Mouse (Mus musculus) CH12.LX (cell line): ENCODE results near the gene Asic2. TPM values are rescaled to one million over a fixed set of nuclear protein-coding genes. Genes with fewer than 3 reads are reported as not detected.

Experiments used
- DNase-seq: peaks from one replicate; pipeline ENCODE4 v3.0.0-alpha.2; 2013; ENCODE audit errors: extremely low read depth
- H3K27ac ChIP-seq: 2 replicates; pipeline ENCODE4 v1.5.1; 2012; ENCODE audit warnings: low read depth, mild to moderate bottlenecking, control low read depth, moderate library complexity; ENCODE audit not compliant: insufficient read depth
- H3K27me3 ChIP-seq: replicated peaks from 2 replicates; pipeline ENCODE3; 2012; ENCODE audit warnings: inconsistent platforms
- H3K36me3 ChIP-seq, 2 experiments: replicated peaks in 1 of 2; 2 replicates each; pipeline versions ENCODE3 to v1.6.1; 2012; ENCODE audit warnings: inconsistent platforms in 1 of 2, low read length in 1 of 2, mild to moderate bottlenecking in 1 of 2, mixed read lengths in 1 of 2, moderate library complexity in 1 of 2; ENCODE audit not compliant: control insufficient read depth in 1 of 2, insufficient read depth in 1 of 2
- H3K4me1 ChIP-seq, 2 experiments: 2 replicates each; pipeline ENCODE4 v1.6.1; 2012; ENCODE audit warnings: inconsistent platforms in 1 of 2, moderate library complexity in 1 of 2; ENCODE audit not compliant: insufficient read depth in 2 of 2, control insufficient read depth in 1 of 2
- H3K4me2 ChIP-seq: 2 replicates; pipeline ENCODE4 v1.6.1; 2012; ENCODE audit warnings: low read depth, mild to moderate bottlenecking, control low read depth; ENCODE audit not compliant: poor library complexity, insufficient read depth, severe bottlenecking
- H3K4me3 ChIP-seq, 3 experiments: fragments of 150-350 bp in 1 of 3; sonication (generic) in 1 of 3; replicated peaks in 1 of 3; 2 replicates each; pipeline versions ENCODE3 to v1.5.1; 2011 to 2012; ENCODE audit warnings: low read depth in 2 of 3, low read length in 2 of 3, mild to moderate bottlenecking in 2 of 3, moderate library complexity in 2 of 3, control low read depth in 1 of 3, improper control_type of control experiment in 1 of 3, inconsistent platforms in 1 of 3, mixed read lengths in 1 of 3; ENCODE audit not compliant: poor library complexity in 1 of 3
- H3K79me2 ChIP-seq: replicated peaks from 2 replicates; pipeline ENCODE4 v1.6.1; 2012; ENCODE audit warnings: mild to moderate bottlenecking, moderate library complexity; ENCODE audit not compliant: control insufficient read depth, poor library complexity, insufficient read depth, severe bottlenecking; ENCODE audit errors: extremely low read depth
- H3K9ac ChIP-seq: 2 replicates; pipeline ENCODE4 v1.6.1; 2012; ENCODE audit warnings: low read depth, mild to moderate bottlenecking, control low read depth, moderate library complexity; ENCODE audit not compliant: insufficient read depth
- H3K9me3 ChIP-seq: replicated peaks from 2 replicates; pipeline ENCODE3; 2012; ENCODE audit warnings: low read length, inconsistent platforms, mixed read lengths
- CTCF ChIP-seq, 2 experiments: IDR thresholded peaks in 1 of 2; conservative IDR thresholded peaks in 1 of 2; 2 replicates each; pipeline ENCODE4 v1.5.1; 2011 to 2012; ENCODE audit warnings: low read depth in 2 of 2, low read length in 2 of 2, improper control_type of control experiment in 1 of 2, inconsistent platforms in 1 of 2, mild to moderate bottlenecking in 1 of 2, moderate library complexity in 1 of 2
- EP300 ChIP-seq: IDR thresholded peaks from 2 replicates; pipeline ENCODE4 v1.6.1; 2011; ENCODE audit warnings: low read length, improper control_type of control experiment
- ETS1 ChIP-seq: conservative IDR thresholded peaks from 2 replicates; pipeline ENCODE4 v1.6.1; 2012; ENCODE audit warnings: low read depth, mild to moderate bottlenecking, inconsistent platforms, low read length, improper control_type of control experiment, moderate library complexity
- MXI1 ChIP-seq: IDR thresholded peaks from 2 replicates; pipeline ENCODE4 v1.6.1; 2011; ENCODE audit warnings: mild to moderate bottlenecking, low read depth, low read length, improper control_type of control experiment
- MYC ChIP-seq: IDR thresholded peaks from 2 replicates; pipeline ENCODE4 v1.6.1; 2011; ENCODE audit warnings: low read depth, mild to moderate bottlenecking, improper control_type of control experiment, low read length
- NELFE ChIP-seq: IDR thresholded peaks from 2 replicates; pipeline ENCODE4 v1.6.1; 2011; ENCODE audit warnings: low read depth, low read length, improper control_type of control experiment
- RAD21 ChIP-seq: IDR thresholded peaks from 2 replicates; pipeline ENCODE4 v1.6.1; 2011; ENCODE audit warnings: low read depth, mild to moderate bottlenecking, low read length, improper control_type of control experiment, moderate library complexity
- SMC3 ChIP-seq: IDR thresholded peaks from 2 replicates; pipeline ENCODE4 v1.6.1; 2011; ENCODE audit warnings: low read depth, low read length, improper control_type of control experiment
- USF2 ChIP-seq: conservative IDR thresholded peaks from 2 replicates; pipeline ENCODE4 v1.6.1; 2011; ENCODE audit warnings: low read depth, low read length, improper control_type of control experiment
- dilution Hi-C: fragments of 300-500 bp; cut with MboI; formaldehyde crosslinking; loops from 2 replicates; pipeline ENCODE4 v1.14.3; 2020; ENCODE audit warnings: low sequenced_read_pairs; ENCODE audit not compliant: extremely low pct_unique_long_range_greater_than_20kb, extremely low pct_ligation_motif_present
- in situ Hi-C: fragments of 300-500 bp; cut with MboI; formaldehyde crosslinking; loops from 3 replicates; pipeline ENCODE4 v1.14.3; 2019; ENCODE audit warnings: low sequenced_read_pairs, low pct_ligation_motif_present, low pct_unique_long_range_greater_than_20kb, mixed read lengths
- polyA plus RNA-seq: library from polyadenylated mRNA; unstranded; fragments of >175 nt; gene quantifications from 2 replicates; pipeline ENCODE4 v1.2.1, GENCODE M21; 2012; ENCODE audit warnings: low read depth; ENCODE audit not compliant: insufficient read length
- total RNA-seq, 2 experiments: library from RNA; depleted of rRNA; stranded (reverse); fragments of 300-350 nt in 1 of 2; fragments of >200 nt in 1 of 2; gene quantifications; 2 replicates each; pipeline ENCODE4 v1.2.3; 2012 to 2014

The Asic2 gene
- total and polyA plus RNA-seq, 3 experiments, result not detected

- Histone ChIP-seq H3K9ac (no peak overlapping the region), H3K36me3 (no peaks in the 10 kb centered on the region), H3K9me3 (no peaks in the 10 kb centered on the region), H3K27me3 (peaks cover 89% of the 10 kb centered on the region), H3K4me2 (no peak overlapping the region), H3K79me2 (no peaks in the 10 kb centered on the region), H3K4me3 (no peak overlapping the region), H3K27ac (no peak overlapping the region), H3K4me1 (no peaks in the 10 kb centered on the region)
- in situ Hi-C loops (no loop called here), dilution Hi-C loops (no loop called here)
- TF ChIP-seq NELFE (no peak), EP300 (no peak)
- no peak for DNase-seq
These were observed 196.9 kb downstream of the Asic2 start for GRCm38 (mm10) chr11:81771195-81771895.

DNA sequence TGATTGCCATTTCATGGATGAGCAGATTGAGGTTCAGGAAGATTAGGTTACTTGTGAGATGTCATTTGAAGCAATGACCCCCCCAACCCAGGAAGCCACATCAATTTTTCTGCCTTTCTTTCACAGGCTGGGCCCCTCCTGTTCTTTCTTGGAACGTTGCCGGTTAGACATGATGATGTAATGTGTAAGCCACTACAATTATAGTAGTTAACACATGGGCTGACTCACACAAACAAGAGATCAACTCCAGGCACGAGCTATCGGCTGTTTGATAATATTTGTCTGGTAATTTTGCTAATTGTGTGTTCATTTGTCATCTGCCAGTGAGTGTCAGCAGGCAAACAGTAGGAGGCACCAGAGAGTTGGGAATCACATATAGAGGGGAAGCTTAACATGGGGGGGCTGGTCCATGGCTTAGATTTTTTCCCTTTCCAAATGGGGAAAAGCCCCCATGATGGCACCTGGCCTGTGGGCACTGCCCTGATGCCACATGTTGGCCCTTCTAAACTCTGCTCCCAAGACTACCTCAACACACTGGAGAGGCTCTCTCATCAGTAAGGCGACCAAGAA lies 198.5 kb downstream of the Asic2 start:
- in situ Hi-C loops, result no loop called here
- no peak overlapping the region for H3K4me2 ChIP-seq
- DNase-seq, result no peak
- H3K79me2 ChIP-seq, result no peaks in the 10 kb centered on the region
- H3K9ac ChIP-seq, result no peak overlapping the region
- no peak overlapping the region for H3K27ac ChIP-seq
- no peak overlapping the region for H3K4me3 ChIP-seq
- no peak for TF ChIP-seq MXI1
- no peak for TF ChIP-seq ETS1
- TF ChIP-seq CTCF (conservative IDR thresholded peaks at IDR 0.05 in 1 of 2, IDR thresholded peaks at IDR 0.05 in 1 of 2; ENCODE audit: low read depth in 2 of 2, low read length in 2 of 2), result peak in 1 of 2 experiments; percentile 59; a peak in 2 of 4 replicates
- TF ChIP-seq USF2, result no peak
- peak; percentile 51 for TF ChIP-seq SMC3
- TF ChIP-seq RAD21, result peak; percentile 45
- H3K4me1 ChIP-seq, result no peaks in the 10 kb centered on the region
- dilution Hi-C loops, result no loop called here
- peaks cover 88% of the 10 kb centered on the region for H3K27me3 ChIP-seq
- H3K9me3 ChIP-seq, result no peaks in the 10 kb centered on the region
- no peaks in the 10 kb centered on the region for H3K36me3 ChIP-seq

- Histone ChIP-seq H3K9me3 (no peaks in the 10 kb centered on the region), H3K27me3 (peaks cover 90% of the 10 kb centered on the region), H3K36me3 (no peaks in the 10 kb centered on the region), H3K27ac (no peak overlapping the region), H3K9ac (no peak overlapping the region), H3K4me1 (no peaks in the 10 kb centered on the region), H3K79me2 (no peaks in the 10 kb centered on the region), H3K4me2 (no peak overlapping the region), H3K4me3 (no peak overlapping the region)
- in situ Hi-C loops (no loop called here), dilution Hi-C loops (no loop called here)
- TF ChIP-seq MXI1 (no peak), ETS1 (no peak), MYC (no peak)
- no peak for DNase-seq
These were observed 200.0 kb downstream of the Asic2 start for GRCm38 (mm10) chr11:81768305-81768704.
